Comparison of ENCODE assay signal across 21 mouse cellular contexts in the genomic region with DNA sequence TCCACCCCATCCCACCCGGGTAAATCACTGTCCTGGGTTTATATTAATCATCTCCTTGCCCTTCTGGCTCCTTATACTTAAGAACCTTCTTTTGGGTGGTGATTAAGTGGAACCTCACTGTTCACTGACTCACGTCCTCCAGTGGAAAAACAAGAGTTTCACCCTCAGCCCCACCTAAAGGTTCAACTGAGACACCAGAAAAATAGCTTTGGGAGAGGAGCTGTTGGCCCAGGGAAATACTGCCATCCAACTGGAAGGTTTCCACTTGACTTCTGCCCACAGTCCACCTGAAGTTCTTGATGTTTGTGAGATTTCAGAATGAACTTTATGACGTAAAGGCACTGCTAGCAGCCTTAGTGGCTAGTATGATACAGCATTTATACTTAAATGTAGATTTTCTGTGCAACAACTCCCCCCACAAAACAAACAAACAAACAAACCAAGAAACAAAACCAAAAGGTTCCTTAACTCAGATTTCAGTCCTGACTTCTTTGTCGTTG. TPM values are rescaled to one million over a fixed set of nuclear protein-coding genes. Genes with fewer than 3 reads are reported as not detected.
DNase-seq lines count a peak whose midpoint lies in the region; ATAC-seq lines count a peak whose summit lies in the region.
"Had no signal": no experiment of that assay in that cellular context is flagged by ENCODE, and none has a peak within 500 bp of the region (broad histone marks: within the 10 kb centered on the region; RNA-seq: fewer than 3 reads in every experiment).

No protein-coding gene starts in this region.

- DNase-seq in CD4-positive, CD25-positive, alpha-beta regulatory T cell, adult 2 months (ENCODE audit: low read depth, low spot score) = peak; percentile 53
- peak; percentile 32 to 33 for DNase-seq in spleen, postnatal 36 days (ENCODE audit: low spot score in 2 of 2)
- no peak for DNase-seq in spleen, postnatal 4 days (ENCODE audit: low spot score in 2 of 2)
- DNase-seq in induced T-regulatory cell, adult 2 months (ENCODE audit: low read depth) = peak; percentile 73
- peak; percentile 22 for DNase-seq in splenic B cell, adult 2 months (ENCODE audit: low read depth, low spot score)
- no peak for DNase-seq in embryo, embryonic 10 days (ENCODE audit: low spot score)
- DNase-seq: adrenal gland, postnatal 10 days; cerebellum, adult 11-12 months; cerebellum, adult 9-10 months; cerebellum, postnatal 25 days; gastrocnemius, postnatal 36 days; heart, adult 18-20 months; heart, postnatal 10 days had no signal

- ATAC-seq in CD4-positive, CD25-positive, alpha-beta regulatory T cell, adult 4 months = no peak
- no peak for ATAC-seq in frontal cortex, adult (ENCODE audit: low TSS enrichment)
- ATAC-seq: forebrain, embryonic 14.5 days; hindbrain, postnatal 0 days; intestine, embryonic 16.5 days had no signal

- no peaks in the 10 kb centered on the region for H3K27me3 ChIP-seq in splenic B cell, adult 2 months (ENCODE audit: control insufficient read depth, insufficient read depth, low read length, poor library complexity, severe bottlenecking)
- H3K27me3 ChIP-seq: embryonic facial prominence, embryonic 13.5 days; hindbrain, embryonic 13.5 days had no signal

- H3K36me3 ChIP-seq in splenic B cell, adult 2 months (ENCODE audit: control insufficient read depth, insufficient read depth, low read length, poor library complexity, severe bottlenecking) = no peaks in the 10 kb centered on the region
- H3K36me3 ChIP-seq: embryonic facial prominence, embryonic 13.5 days; heart, embryonic 10.5 days; hindbrain, embryonic 13.5 days had no signal

RNA-seq across cellular contexts. Expression of a gene that starts 3.2 kb away (rescaled TPM):
- 100 to 1,000 TPM; 350 to 445 TPM for polyA plus RNA-seq in CD4-positive, CD25-positive, alpha-beta regulatory T cell, adult 4 months (2017; shearing (Covaris generic))

RNA-seq across cellular contexts. Expression of a gene that starts 30.4 kb away (rescaled TPM):
- 1 to 10 TPM; 6.2 to 8.6 TPM for polyA plus RNA-seq in CD4-positive, CD25-positive, alpha-beta regulatory T cell, adult 4 months (2017; shearing (Covaris generic))
- polyA plus RNA-seq: forebrain, embryonic 14.5 days had no signal

RNA-seq across cellular contexts. Expression of a gene that starts 51.1 kb away (rescaled TPM):
- polyA plus RNA-seq in CD4-positive, CD25-positive, alpha-beta regulatory T cell, adult 4 months (2017; shearing (Covaris generic)) = 10 to 100 TPM; 10.5 to 11.2 TPM

RNA-seq across cellular contexts. Expression of a gene that starts 53.4 kb away (rescaled TPM):
- polyA plus RNA-seq in CD4-positive, CD25-positive, alpha-beta regulatory T cell, adult 4 months (2017; shearing (Covaris generic)) = under 1 TPM in 1 of 2 experiments, not detected in 1; 0.52 TPM
- polyA plus RNA-seq: heart, embryonic 10.5 days had no signal

RNA-seq across cellular contexts. Expression of a gene that starts 53.5 kb away (rescaled TPM):
- polyA plus RNA-seq in CD4-positive, CD25-positive, alpha-beta regulatory T cell, adult 4 months (2017; shearing (Covaris generic)) = 10 to 100 TPM; 20.6 to 31.7 TPM

Comparison
In these comparisons a context has a peak if more than half of its experiments do, and no peak if none do; other contexts are left out.
1. DNase-seq: peak in CD4-positive, CD25-positive, alpha-beta regulatory T cell, adult 2 months (single experiment), spleen, postnatal 36 days (2 of 2), induced T-regulatory cell, adult 2 months (single experiment) and splenic B cell, adult 2 months (single experiment); none in spleen, postnatal 4 days (0 of 2) and embryo, embryonic 10 days (single experiment).